Mouse (Mus musculus): ENCODE results near the gene Gm11992.

DNA sequence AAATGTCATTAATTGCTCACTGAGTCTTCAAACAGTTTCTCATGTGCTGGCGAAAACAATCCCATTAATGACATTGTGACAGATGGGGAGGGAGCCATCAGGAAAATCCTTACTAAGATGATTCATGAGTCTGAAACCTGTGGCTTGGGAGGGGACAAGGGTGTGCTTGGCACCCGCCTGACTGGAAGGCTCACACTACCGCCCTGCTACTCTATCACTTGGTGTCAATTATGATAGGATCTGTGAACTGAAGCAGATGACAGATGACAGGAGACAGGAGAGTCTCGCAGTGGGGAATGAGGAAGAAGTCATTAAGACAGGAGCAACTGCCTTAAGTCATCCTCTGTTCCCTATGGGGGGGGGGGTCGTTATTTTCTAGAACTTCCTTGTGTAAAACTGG is 12.1 kb downstream of the Gm11992 start:
- no peak for TF ChIP-seq CTCF (IDR thresholded peaks at IDR 0.05; ENCODE audit: borderline replicate concordance, insufficient read depth, low read depth, low read length)
- no peak for TF ChIP-seq POLR2A (IDR thresholded peaks at IDR 0.05; ENCODE audit: borderline replicate concordance, insufficient read depth, low read length)

All from cerebellum, adult 2 months (tissue).